Mouse (Mus musculus): ENCODE measurements around the gene Gm28308. TPM values are rescaled to one million over a fixed set of nuclear protein-coding genes. Genes with fewer than 3 reads are reported as not detected.

Gene Gm28308
- polyA plus RNA-seq, 1 experiment: not detected

- Histone ChIP-seq H3K4me3 (replicated peaks) (no peak overlapping the region), H3K4me1 (ENCODE audit: control insufficient read depth) (no peaks in the 10 kb centered on the region; the same call in 1 of the 2 replicates), H3K27me3 (ENCODE audit: control insufficient read depth) (peaks cover 100% of the 10 kb centered on the region), H3K9me3 (ENCODE audit: control insufficient read depth, low read length) (no peaks in the 10 kb centered on the region), H3K36me3 (ENCODE audit: control insufficient read depth) (no peaks in the 10 kb centered on the region)
- TF ChIP-seq GATA1 (IDR thresholded peaks at IDR 0.05; ENCODE audit: low read length): no peak
- TF ChIP-seq TAL1 (IDR thresholded peaks at IDR 0.05; ENCODE audit: low read length): no peak
These were observed 55.5 kb downstream of the Gm28308 start for GRCm38 (mm10) chr6:52157466-52158275.

DNA sequence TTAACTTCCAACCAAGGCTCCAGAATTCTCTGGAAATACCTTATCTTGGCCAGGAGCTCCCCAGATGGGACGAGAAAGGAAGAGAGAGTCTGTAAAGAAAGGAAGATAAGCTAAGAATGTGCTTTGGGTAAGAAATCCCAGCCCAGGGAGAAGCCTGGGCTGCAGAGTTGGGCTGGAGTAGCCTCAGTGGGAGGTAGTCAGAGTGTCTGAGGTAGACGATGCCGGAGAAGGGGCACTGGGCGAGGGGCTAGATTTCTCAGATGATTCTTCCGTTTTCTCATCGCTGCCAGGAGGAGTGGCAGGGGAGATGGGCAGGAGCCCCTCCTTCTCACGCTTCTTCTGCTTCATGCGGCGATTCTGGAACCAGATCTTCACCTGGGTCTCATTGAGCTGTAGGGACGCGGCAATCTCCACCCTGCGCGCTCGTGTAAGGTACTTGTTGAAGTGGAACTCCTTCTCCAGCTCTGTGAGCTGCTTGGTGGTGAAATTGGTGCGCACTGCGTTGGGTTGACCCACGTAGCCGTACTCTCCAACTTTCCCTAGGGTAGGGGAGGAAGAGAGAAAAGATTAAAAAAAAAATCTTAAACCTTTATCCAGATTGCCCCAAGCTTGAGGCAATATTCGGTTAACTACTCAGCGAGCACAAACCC lies 56.5 kb downstream of the Gm28308 start:
- H3K36me3 ChIP-seq (ENCODE audit: control insufficient read depth): no peaks in the 10 kb centered on the region
- peaks cover 100% of the 10 kb centered on the region for H3K27me3 ChIP-seq (ENCODE audit: control insufficient read depth)
- no peaks in the 10 kb centered on the region for H3K9me3 ChIP-seq (ENCODE audit: control insufficient read depth, low read length)
- no peak overlapping the region for H3K4me3 ChIP-seq (replicated peaks)
- H3K4me1 ChIP-seq (ENCODE audit: control insufficient read depth): no peaks in the 10 kb centered on the region; the same call in 1 of the 2 replicates
- TF ChIP-seq GATA1 (IDR thresholded peaks at IDR 0.05; ENCODE audit: low read length): no peak
- TF ChIP-seq TAL1 (IDR thresholded peaks at IDR 0.05; ENCODE audit: low read length): no peak

GRCm38 (mm10) chr6:52155471-52155870 lies 57.7 kb downstream of the Gm28308 start:
- Histone ChIP-seq H3K36me3 (ENCODE audit: control insufficient read depth) (no peaks in the 10 kb centered on the region), H3K4me1 (ENCODE audit: control insufficient read depth) (no peaks in the 10 kb centered on the region; the same call in 1 of the 2 replicates), H3K9me3 (ENCODE audit: control insufficient read depth, low read length) (no peaks in the 10 kb centered on the region), H3K27me3 (ENCODE audit: control insufficient read depth) (peaks cover 94% of the 10 kb centered on the region), H3K4me3 (replicated peaks) (no peak overlapping the region)
- TF ChIP-seq TAL1 (IDR thresholded peaks at IDR 0.05; ENCODE audit: low read length) (no peak), GATA1 (IDR thresholded peaks at IDR 0.05; ENCODE audit: low read length) (no peak)

GRCm38 (mm10) chr6:52154044-52154443 lies 59.1 kb downstream of the Gm28308 start:
- no peak overlapping the region for H3K4me3 ChIP-seq (replicated peaks)
- no peaks in the 10 kb centered on the region for H3K9me3 ChIP-seq (ENCODE audit: control insufficient read depth, low read length)
- H3K4me1 ChIP-seq (ENCODE audit: control insufficient read depth): no peaks in the 10 kb centered on the region; the same call in 1 of the 2 replicates
- no peaks in the 10 kb centered on the region for H3K36me3 ChIP-seq (ENCODE audit: control insufficient read depth)
- no peak for TF ChIP-seq TAL1 (IDR thresholded peaks at IDR 0.05; ENCODE audit: low read length)
- TF ChIP-seq GATA1 (IDR thresholded peaks at IDR 0.05; ENCODE audit: low read length): no peak
- peaks cover 93% of the 10 kb centered on the region for H3K27me3 ChIP-seq (ENCODE audit: control insufficient read depth)

- TF ChIP-seq GATA1 (IDR thresholded peaks at IDR 0.05; ENCODE audit: low read length) (no peak), TAL1 (IDR thresholded peaks at IDR 0.05; ENCODE audit: low read length) (no peak)
- peaks cover 85% of the 10 kb centered on the region for H3K27me3 ChIP-seq (ENCODE audit: control insufficient read depth)
These were observed 59.9 kb downstream of the Gm28308 start for GRCm38 (mm10) chr6:52153270-52153669.

GRCm38 (mm10) chr6:52152226-52153193 lies 60.6 kb downstream of the Gm28308 start:
- H3K4me3 ChIP-seq (replicated peaks): no peak overlapping the region
- H3K4me1 ChIP-seq (ENCODE audit: control insufficient read depth): no peaks in the 10 kb centered on the region
- H3K9me3 ChIP-seq (ENCODE audit: control insufficient read depth, low read length): no peaks in the 10 kb centered on the region
- H3K27me3 ChIP-seq (ENCODE audit: control insufficient read depth): peaks cover 78% of the 10 kb centered on the region
- TF ChIP-seq GATA1 (IDR thresholded peaks at IDR 0.05; ENCODE audit: low read length): no peak
- no peak for TF ChIP-seq TAL1 (IDR thresholded peaks at IDR 0.05; ENCODE audit: low read length)
- no peaks in the 10 kb centered on the region for H3K36me3 ChIP-seq (ENCODE audit: control insufficient read depth)

More at GRCm38 (mm10) chr6:52153270-52153669, 59.9 kb downstream of the Gm28308 start:
- H3K4me3 ChIP-seq (replicated peaks): no peak overlapping the region
- H3K4me1 ChIP-seq (ENCODE audit: control insufficient read depth): no peaks in the 10 kb centered on the region
- no peaks in the 10 kb centered on the region for H3K9me3 ChIP-seq (ENCODE audit: control insufficient read depth, low read length)
- no peaks in the 10 kb centered on the region for H3K36me3 ChIP-seq (ENCODE audit: control insufficient read depth)

GRCm38 (mm10) chr6:52151571-52151970 lies 61.6 kb downstream of the Gm28308 start:
- H3K36me3 ChIP-seq (ENCODE audit: control insufficient read depth): no peaks in the 10 kb centered on the region
- peaks cover 75% of the 10 kb centered on the region for H3K27me3 ChIP-seq (ENCODE audit: control insufficient read depth)
- H3K9me3 ChIP-seq (ENCODE audit: control insufficient read depth, low read length): no peaks in the 10 kb centered on the region
- H3K4me3 ChIP-seq (replicated peaks): no peak overlapping the region
- no peaks in the 10 kb centered on the region for H3K4me1 ChIP-seq (ENCODE audit: control insufficient read depth)
- TF ChIP-seq GATA1 (IDR thresholded peaks at IDR 0.05; ENCODE audit: low read length) (no peak), TAL1 (IDR thresholded peaks at IDR 0.05; ENCODE audit: low read length) (no peak)

DNA sequence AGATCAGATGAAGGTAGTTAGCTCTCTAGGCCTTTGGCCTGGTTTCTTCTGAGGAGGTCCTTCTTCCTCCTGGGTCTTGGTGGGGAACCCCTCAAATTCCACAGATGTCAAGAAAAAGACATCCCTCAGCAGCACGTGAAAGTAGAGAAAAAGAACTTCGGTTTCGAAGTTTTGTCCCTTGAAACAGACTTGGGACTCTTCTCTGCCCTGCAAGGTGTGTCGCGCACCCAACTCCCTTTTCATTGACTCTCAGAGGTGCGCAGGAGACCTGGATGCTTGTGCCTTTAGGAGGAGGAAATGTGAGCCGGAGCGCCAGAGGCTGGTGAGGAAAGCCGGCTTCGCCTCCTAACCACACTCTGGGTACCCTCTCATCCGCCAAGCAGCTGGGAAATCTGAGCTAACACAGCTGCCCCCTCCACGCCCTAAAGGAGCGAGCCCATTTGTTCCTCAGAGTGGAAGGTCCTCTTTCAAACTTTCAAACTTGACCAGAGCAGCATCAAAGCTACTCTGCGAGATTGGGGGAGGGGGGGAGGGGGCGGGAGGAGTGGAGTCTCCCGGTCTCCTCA lies 62.7 kb downstream of the Gm28308 start:
- H3K27me3 ChIP-seq (ENCODE audit: control insufficient read depth): peaks cover 67% of the 10 kb centered on the region
- H3K36me3 ChIP-seq (ENCODE audit: control insufficient read depth): no peaks in the 10 kb centered on the region
- H3K9me3 ChIP-seq (ENCODE audit: control insufficient read depth, low read length): no peaks in the 10 kb centered on the region
- TF ChIP-seq GATA1 (IDR thresholded peaks at IDR 0.05; ENCODE audit: low read length) (no peak), TAL1 (IDR thresholded peaks at IDR 0.05; ENCODE audit: low read length) (no peak)
- H3K4me1 ChIP-seq (ENCODE audit: control insufficient read depth): no peaks in the 10 kb centered on the region
- no peak overlapping the region for H3K4me3 ChIP-seq (replicated peaks)
